ENCODE assay signal across 14 mouse cellular contexts in the genomic region with DNA sequence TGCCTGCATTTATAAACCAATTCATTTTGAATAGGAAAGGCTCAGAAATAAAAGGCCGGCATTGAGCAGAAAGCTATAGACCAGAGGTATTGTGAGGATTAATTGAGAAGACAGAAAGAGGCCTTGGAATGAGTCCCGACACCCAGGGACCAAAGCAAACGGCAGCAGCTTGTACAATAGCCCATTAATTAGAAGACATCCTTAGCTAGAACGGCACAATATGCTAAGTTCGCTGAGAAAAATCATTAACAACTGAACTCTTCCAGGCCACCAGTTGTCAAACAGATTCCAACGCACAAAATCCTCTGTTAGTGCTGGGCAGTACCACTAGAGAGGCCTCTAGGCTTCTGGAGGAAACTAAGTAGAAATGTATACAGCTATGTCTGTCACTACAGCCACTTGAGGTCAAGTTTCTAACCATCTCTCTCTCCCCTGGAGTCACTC.
DNase-seq lines count a peak whose midpoint lies in the region; ATAC-seq and TF ChIP-seq lines count a peak whose summit lies in the region.
"Had no signal": no experiment of that assay in that cellular context is flagged by ENCODE, and none has a peak within 500 bp of the region (broad histone marks: within the 10 kb centered on the region; RNA-seq: fewer than 3 reads in every experiment).

No protein-coding gene starts in this region.

- TF ChIP-seq POLR2A in lung, adult 2 months (IDR thresholded peaks at IDR 0.05; ENCODE audit: borderline replicate concordance, extremely low read depth, low read depth, low read length), result no peak

- ATAC-seq in lung, embryonic 15.5 days (ENCODE audit: borderline replicate concordance, extremely low read depth, low FRiP score, low TSS enrichment), result peak; percentile 27; the same call in 1 of the 2 replicates
- ATAC-seq in forebrain, embryonic 13.5 days, result peak; percentile 81
- peak; percentile 44; the same call in 1 of the 2 replicates for ATAC-seq in neural tube, embryonic 14.5 days (ENCODE audit: low read depth)
- ATAC-seq: CD4-positive, CD25-positive, alpha-beta regulatory T cell, adult 4 months; intestine, postnatal 0 days; Patski had no signal

- no peaks in the 10 kb centered on the region for H3K36me3 ChIP-seq in lung, embryonic 15.5 days
- H3K36me3 ChIP-seq in forebrain, embryonic 13.5 days (ENCODE audit: poor library complexity, severe bottlenecking), result no peaks in the 10 kb centered on the region
- H3K36me3 ChIP-seq in limb, embryonic 10.5 days, result no peaks in the 10 kb centered on the region
- no peaks in the 10 kb centered on the region for H3K36me3 ChIP-seq in neural tube, embryonic 14.5 days (ENCODE audit: control insufficient read depth, insufficient read depth, low read length)

- no peak overlapping the region for H3K9ac ChIP-seq in lung, embryonic 15.5 days
- no peak overlapping the region for H3K9ac ChIP-seq in forebrain, embryonic 13.5 days
- no peak overlapping the region for H3K9ac ChIP-seq in neural tube, embryonic 14.5 days (replicated peaks; ENCODE audit: low read depth, low read length)

- WGBS in lung, embryonic 15.5 days, result 64% methylated on average over 6 of the region's 6 CpGs
- 83% methylated on average over 6 of the region's 6 CpGs for WGBS in lung, adult 2 months
- 4% methylated on average over 6 of the region's 6 CpGs for WGBS in forebrain, embryonic 13.5 days
- 77% methylated on average over 6 of the region's 6 CpGs for WGBS in limb, embryonic 10.5 days
- WGBS in neural tube, embryonic 14.5 days, result 14% methylated on average over 6 of the region's 6 CpGs

- H3K27me3 ChIP-seq in lung, embryonic 15.5 days, result no peaks in the 10 kb centered on the region
- peaks cover 85% of the 10 kb centered on the region for H3K27me3 ChIP-seq in forebrain, embryonic 13.5 days
- no peaks in the 10 kb centered on the region for H3K27me3 ChIP-seq in limb, embryonic 10.5 days (ENCODE audit: low read depth, poor library complexity, severe bottlenecking)
- H3K27me3 ChIP-seq in neural tube, embryonic 14.5 days (ENCODE audit: control insufficient read depth, insufficient read depth, low read length), result no peaks in the 10 kb centered on the region; the same call in none of the 2 replicates
- H3K27me3 ChIP-seq: Patski had no signal

- H3K4me3 ChIP-seq in lung, embryonic 15.5 days, result no peak overlapping the region
- no peak overlapping the region for H3K4me3 ChIP-seq in lung, adult 2 months (replicated peaks; ENCODE audit: extremely low read depth, low read depth, low read length)
- H3K4me3 ChIP-seq in forebrain, embryonic 13.5 days, result 0 out of 2 replicates have a peak overlapping the region, but pooled peaks have one; percentile 0
- no peak overlapping the region for H3K4me3 ChIP-seq in limb, embryonic 10.5 days
- no peak overlapping the region for H3K4me3 ChIP-seq in neural tube, embryonic 14.5 days (ENCODE audit: low read depth, low read length)
- H3K4me3 ChIP-seq: layer of hippocampus, adult 2 months had no signal

- H3K27ac ChIP-seq in lung, embryonic 15.5 days, result no peak overlapping the region
- no peak overlapping the region for H3K27ac ChIP-seq in forebrain, embryonic 13.5 days
- peak overlapping the region; percentile 61; the same call in 1 of the 2 replicates for H3K27ac ChIP-seq in limb, embryonic 10.5 days
- H3K27ac ChIP-seq in neural tube, embryonic 14.5 days (ENCODE audit: low read depth, low read length), result 0 out of 2 replicates have a peak overlapping the region, but pooled peaks have one; percentile 13
- H3K27ac ChIP-seq: layer of hippocampus, adult 2 months had no signal

- no peak overlapping the region for H3K4me2 ChIP-seq in lung, embryonic 15.5 days
- peak overlapping the region; percentile 47 for H3K4me2 ChIP-seq in forebrain, embryonic 13.5 days
- peak overlapping the region; percentile 12; the same call in 1 of the 2 replicates for H3K4me2 ChIP-seq in neural tube, embryonic 14.5 days (ENCODE audit: low read depth, low read length)
- H3K4me2 ChIP-seq: heart, embryonic 11.5 days had no signal

- DNase-seq in lung, adult 2 months, result no peak
- DNase-seq in limb, embryonic 10.5 days (ENCODE audit: low spot score), result no peak
- no peak for DNase-seq in kidney, postnatal 10 days
- no peak for DNase-seq in layer of hippocampus, postnatal 36 days
- DNase-seq in yolk sac, embryonic 10.5 days (ENCODE audit: low spot score), result no peak
- DNase-seq: lung, postnatal 14 days had no signal

- TF ChIP-seq CTCF in lung, adult 2 months (IDR thresholded peaks at IDR 0.05; ENCODE audit: insufficient read depth, low read length), result no peak

- no peaks in the 10 kb centered on the region for H3K9me3 ChIP-seq in lung, embryonic 15.5 days
- H3K9me3 ChIP-seq in forebrain, embryonic 13.5 days (replicated peaks), result no peaks in the 10 kb centered on the region
- H3K9me3 ChIP-seq in limb, embryonic 10.5 days (replicated peaks), result no peaks in the 10 kb centered on the region
- H3K9me3 ChIP-seq in neural tube, embryonic 14.5 days (ENCODE audit: control insufficient read depth, low read length), result no peaks in the 10 kb centered on the region

- no peaks in the 10 kb centered on the region for H3K4me1 ChIP-seq in lung, embryonic 15.5 days
- H3K4me1 ChIP-seq in lung, adult 2 months (ENCODE audit: control insufficient read depth, insufficient read depth, low read length), result no peaks in the 10 kb centered on the region
- peaks cover 34% of the 10 kb centered on the region for H3K4me1 ChIP-seq in forebrain, embryonic 13.5 days
- H3K4me1 ChIP-seq in limb, embryonic 10.5 days, result peaks cover 47% of the 10 kb centered on the region
- peaks cover 16% of the 10 kb centered on the region for H3K4me1 ChIP-seq in neural tube, embryonic 14.5 days (ENCODE audit: control insufficient read depth, insufficient read depth, low read length)

Comparison
In these comparisons a context has a peak if more than half of its experiments do, and no peak if none do; other contexts are left out.
1. ATAC-seq: peak in every context shown above with its lines; median percentile 81 in forebrain, embryonic 13.5 days; 44 in neural tube, embryonic 14.5 days; 27 in lung, embryonic 15.5 days.
2. H3K27ac ChIP-seq: peak in limb, embryonic 10.5 days (single experiment) and neural tube, embryonic 14.5 days (single experiment); none in lung, embryonic 15.5 days (single experiment) and forebrain, embryonic 13.5 days (single experiment).